In genomic region chr14:27011561-27011960, GRCm38 (mm10) we compare ENCODE assay signal across 21 mouse cellular contexts. TPM values are rescaled to one million over a fixed set of nuclear protein-coding genes. Genes with fewer than 3 reads are reported as not detected.
"Had no signal": no experiment of that assay in that cellular context is flagged by ENCODE, and none has a peak within 500 bp of the region (broad histone marks: within the 10 kb centered on the region; RNA-seq: fewer than 3 reads in every experiment).

No protein-coding gene starts in this region.

- H3K9me3 ChIP-seq: limb, embryonic 10.5 days; limb, embryonic 13.5 days; liver, embryonic 12.5 days; midbrain, embryonic 12.5 days had no signal

- H3K27ac ChIP-seq: limb, embryonic 10.5 days; limb, embryonic 13.5 days; liver, embryonic 12.5 days; macrophage; midbrain, embryonic 12.5 days had no signal

- H3K36me3 ChIP-seq: limb, embryonic 10.5 days; limb, embryonic 13.5 days; liver, embryonic 12.5 days; midbrain, embryonic 12.5 days had no signal

- H3K4me3 ChIP-seq: limb, embryonic 10.5 days; limb, embryonic 13.5 days; liver, embryonic 12.5 days; midbrain, embryonic 12.5 days had no signal

- H3K4me1 ChIP-seq: limb, embryonic 13.5 days; midbrain, embryonic 12.5 days had no signal

- ATAC-seq: intestine, postnatal 0 days; liver, embryonic 12.5 days; lung, postnatal 0 days had no signal

- H3K4me2 ChIP-seq: limb, embryonic 13.5 days; liver, embryonic 12.5 days; lung, embryonic 14.5 days; midbrain, embryonic 12.5 days had no signal

- H3K9ac ChIP-seq: limb, embryonic 13.5 days; liver, embryonic 12.5 days; lung, embryonic 14.5 days; midbrain, embryonic 12.5 days had no signal

- H3K27me3 ChIP-seq: limb, embryonic 13.5 days; liver, embryonic 12.5 days had no signal

- DNase-seq: kidney, adult 2 months; kidney, postnatal 10 days; kidney, postnatal 36 days; layer of hippocampus, adult 9-11 months; liver; lung, embryonic 14.5 days; thymus, postnatal 36 days had no signal

RNA-seq across cellular contexts. Expression of gene Hesx1, which starts 17.3 kb away (rescaled TPM):
- total RNA-seq: layer of hippocampus, postnatal 25 days; left cerebral cortex, adult 18-20 months; left cerebral cortex, postnatal 25 days had no signal
- polyA plus RNA-seq: lung, embryonic 14.5 days; lung, postnatal 0 days; midbrain, embryonic 12.5 days; neural tube, embryonic 11.5 days; neural tube, embryonic 14.5 days; small intestine, adult 2 months; spleen, adult 2 months had no signal
